Mouse (Mus musculus): ENCODE data around the gene Mrps18b. TPM values are rescaled to one million over a fixed set of nuclear protein-coding genes. Genes with fewer than 3 reads are reported as not detected.

Mrps18b gene
- polyA plus RNA-seq, 1 experiment = 89.8 TPM

DNA sequence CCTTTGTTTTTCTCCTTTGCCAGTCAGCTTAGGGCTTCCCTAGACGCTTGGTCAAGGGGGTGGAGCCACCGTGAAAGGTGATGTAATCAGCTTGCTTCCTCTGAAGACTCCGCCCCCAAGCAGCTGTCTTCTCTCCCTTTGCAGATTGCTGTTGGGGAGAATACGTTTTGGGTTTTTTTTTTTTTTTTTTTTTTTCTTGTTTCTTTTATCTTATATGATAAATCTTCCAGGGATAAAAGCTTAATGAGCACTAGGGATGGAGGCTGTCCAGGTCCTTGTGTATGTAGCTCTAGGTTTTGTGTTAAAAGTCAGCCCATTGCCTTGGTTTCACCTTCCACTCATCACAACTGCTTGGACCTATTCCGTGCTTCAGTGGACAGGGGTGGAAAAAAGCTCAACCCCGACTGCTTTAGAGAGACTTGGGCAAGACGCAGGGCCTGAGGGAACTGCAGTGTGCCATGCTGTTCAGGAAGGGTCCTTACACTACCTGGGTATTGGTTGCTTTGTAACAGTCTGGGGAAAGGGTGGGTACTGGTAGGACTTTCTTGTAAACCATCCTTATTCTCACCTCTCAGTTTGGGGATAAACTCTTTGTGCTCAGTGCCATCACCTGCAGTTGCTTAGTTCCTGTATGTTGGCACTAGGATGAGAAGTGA, 3.0 kb upstream of the Mrps18b start:
- TF ChIP-seq CTCF (IDR thresholded peaks at IDR 0.05; ENCODE audit: borderline replicate concordance, insufficient read depth, low read length) = no peak
- TF ChIP-seq POLR2A (IDR thresholded peaks at IDR 0.05; ENCODE audit: low read depth, low read length) = peak; percentile 82
- Histone ChIP-seq H3K27ac (ENCODE audit: insufficient read depth, low read length) (peak overlapping the region; percentile 93), H3K4me3 (ENCODE audit: insufficient read depth, low read length) (peak overlapping the region; percentile 47), H3K4me1 (ENCODE audit: control insufficient read depth, insufficient read depth, low read length) (peaks cover 5% of the 10 kb centered on the region)

- TF ChIP-seq POLR2A (IDR thresholded peaks at IDR 0.05; ENCODE audit: low read depth, low read length) = peak; percentile 87
- no peak for TF ChIP-seq CTCF (IDR thresholded peaks at IDR 0.05; ENCODE audit: borderline replicate concordance, insufficient read depth, low read length)
- H3K4me1 ChIP-seq (ENCODE audit: control insufficient read depth, insufficient read depth, low read length) = peaks cover 5% of the 10 kb centered on the region
- peak overlapping the region; percentile 93 for H3K4me3 ChIP-seq (ENCODE audit: insufficient read depth, low read length)
- H3K27ac ChIP-seq (ENCODE audit: insufficient read depth, low read length) = peak overlapping the region; percentile 93
Measured at GRCm38 (mm10) chr17:35918276-35919059, 2.3 kb upstream of the Mrps18b start.

DNA sequence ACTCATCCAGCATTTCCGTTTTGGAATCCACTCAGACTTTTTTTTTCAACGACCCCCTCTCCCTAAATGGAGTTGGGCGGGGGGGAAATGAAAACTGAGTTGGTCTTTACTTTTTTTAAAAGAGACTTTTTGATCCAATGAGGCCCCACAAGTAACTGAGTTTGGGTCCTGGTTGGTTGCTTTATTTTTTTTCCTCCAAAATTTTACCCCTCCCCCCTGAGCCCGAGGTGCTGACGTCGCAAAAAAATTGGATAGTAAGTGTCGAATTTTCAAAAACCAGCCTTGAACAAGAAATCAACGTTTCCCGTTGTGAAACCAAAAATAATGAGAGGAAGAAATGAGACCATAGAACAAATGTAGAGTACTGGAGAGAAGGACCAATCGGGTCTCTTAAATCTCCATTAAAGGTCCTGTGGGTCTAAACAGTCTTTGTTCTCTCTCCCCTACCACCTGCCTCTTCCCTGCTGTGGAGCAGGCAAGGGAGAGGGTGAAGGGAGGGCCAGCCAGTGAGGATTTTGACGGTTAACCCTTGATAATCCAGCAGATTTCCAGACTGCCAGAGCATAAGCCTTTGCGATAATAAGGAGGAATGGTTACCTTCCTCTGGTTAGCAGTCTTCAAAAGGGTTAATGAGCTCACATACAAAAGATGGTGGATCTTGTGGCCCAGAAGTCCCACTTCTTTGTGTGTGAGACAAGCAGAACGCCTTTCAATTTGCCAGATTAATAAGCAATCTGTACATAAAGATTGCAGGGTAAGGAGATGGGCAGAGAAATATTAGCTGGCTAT, 1.5 kb upstream of the Mrps18b start:
- Histone ChIP-seq H3K4me1 (ENCODE audit: control insufficient read depth, insufficient read depth, low read length) (peaks cover 5% of the 10 kb centered on the region), H3K4me3 (ENCODE audit: insufficient read depth, low read length) (peak overlapping the region; percentile 93), H3K27ac (ENCODE audit: insufficient read depth, low read length) (peak overlapping the region; percentile 93)
- TF ChIP-seq POLR2A (IDR thresholded peaks at IDR 0.05; ENCODE audit: low read depth, low read length) = peak; percentile 84
- TF ChIP-seq CTCF (IDR thresholded peaks at IDR 0.05; ENCODE audit: borderline replicate concordance, insufficient read depth, low read length) = no peak

DNA sequence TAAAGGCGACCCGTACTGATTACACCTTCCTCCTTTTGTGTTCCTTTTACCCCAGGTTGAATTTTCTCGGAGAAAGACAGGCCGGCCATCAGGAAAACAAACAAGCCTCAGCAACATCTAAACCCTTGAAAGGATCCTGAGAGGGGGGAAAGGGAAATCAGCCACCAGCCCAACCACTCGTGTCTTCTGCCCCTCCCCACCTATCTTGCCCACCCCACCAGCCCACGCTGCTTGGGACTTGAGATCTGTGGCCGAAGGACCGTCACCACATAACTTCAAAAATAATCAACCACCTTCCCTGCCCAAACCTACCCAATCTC, 914 bp upstream of the Mrps18b start:
- no peak for TF ChIP-seq CTCF (IDR thresholded peaks at IDR 0.05; ENCODE audit: borderline replicate concordance, insufficient read depth, low read length)
- no peak; the same call in 1 of the 2 replicates for TF ChIP-seq POLR2A (IDR thresholded peaks at IDR 0.05; ENCODE audit: low read depth, low read length)
- peak overlapping the region; percentile 93 for H3K4me3 ChIP-seq (ENCODE audit: insufficient read depth, low read length)

GRCm38 (mm10) chr17:35915538-35916296, 472 bp downstream of the Mrps18b start:
- Histone ChIP-seq H3K27ac (ENCODE audit: insufficient read depth, low read length) (peak overlapping the region; percentile 72), H3K4me1 (ENCODE audit: control insufficient read depth, insufficient read depth, low read length) (peaks cover 5% of the 10 kb centered on the region), H3K4me3 (ENCODE audit: insufficient read depth, low read length) (peak overlapping the region; percentile 80)
- TF ChIP-seq CTCF (IDR thresholded peaks at IDR 0.05; ENCODE audit: borderline replicate concordance, insufficient read depth, low read length) (no peak), POLR2A (IDR thresholded peaks at IDR 0.05; ENCODE audit: low read depth, low read length) (peak; percentile 47)

More for the DNA sequence above, 914 bp upstream of the Mrps18b start:
- Histone ChIP-seq H3K27ac (ENCODE audit: insufficient read depth, low read length) (peak overlapping the region; percentile 93), H3K4me1 (ENCODE audit: control insufficient read depth, insufficient read depth, low read length) (peaks cover 5% of the 10 kb centered on the region)

- peak overlapping the region; percentile 80 for H3K4me3 ChIP-seq (ENCODE audit: insufficient read depth, low read length)
- peaks cover 6% of the 10 kb centered on the region for H3K4me1 ChIP-seq (ENCODE audit: control insufficient read depth, insufficient read depth, low read length)
- TF ChIP-seq CTCF (IDR thresholded peaks at IDR 0.05; ENCODE audit: borderline replicate concordance, insufficient read depth, low read length) (no peak), POLR2A (IDR thresholded peaks at IDR 0.05; ENCODE audit: low read depth, low read length) (no peak)
- H3K27ac ChIP-seq (ENCODE audit: insufficient read depth, low read length) = no peak overlapping the region
Measured at GRCm38 (mm10) chr17:35914975-35915374, 1.2 kb downstream of the Mrps18b start.

- peaks cover 7% of the 10 kb centered on the region; the same call in 1 of the 2 replicates for H3K4me1 ChIP-seq (ENCODE audit: control insufficient read depth, insufficient read depth, low read length)
- peak within 1 kb of the TSS; percentile 56 for H3K4me3 ChIP-seq (ENCODE audit: insufficient read depth, low read length)
- TF ChIP-seq POLR2A (IDR thresholded peaks at IDR 0.05; ENCODE audit: low read depth, low read length) (peak; percentile 92), CTCF (IDR thresholded peaks at IDR 0.05; ENCODE audit: borderline replicate concordance, insufficient read depth, low read length) (no peak)
- peak within 1 kb of the TSS; percentile 15; the same call in 1 of the 2 replicates for H3K27ac ChIP-seq (ENCODE audit: insufficient read depth, low read length)
Measured at GRCm38 (mm10) chr17:35909919-35910369, 6.2 kb downstream of the Mrps18b start, which contains the start of gene Atat1. Atat1 (minus strand) TSS chr17:35910075.

GRCm38 (mm10) chr17:35909186-35909918, 6.8 kb downstream of the Mrps18b start:
- H3K4me3 ChIP-seq (ENCODE audit: insufficient read depth, low read length) = peak overlapping the region; percentile 56
- peak overlapping the region; percentile 4; the same call in 1 of the 2 replicates for H3K27ac ChIP-seq (ENCODE audit: insufficient read depth, low read length)
- TF ChIP-seq POLR2A (IDR thresholded peaks at IDR 0.05; ENCODE audit: low read depth, low read length) (no peak), CTCF (IDR thresholded peaks at IDR 0.05; ENCODE audit: borderline replicate concordance, insufficient read depth, low read length) (no peak)
- H3K4me1 ChIP-seq (ENCODE audit: control insufficient read depth, insufficient read depth, low read length) = peaks cover 7% of the 10 kb centered on the region; the same call in 1 of the 2 replicates
